Comparison of ENCODE assay signal across 19 mouse cellular contexts in genomic region chr2:113841656-113842437, GRCm38 (mm10).
"Had no signal": no experiment of that assay in that cellular context is flagged by ENCODE, and none has a peak within 500 bp of the region (broad histone marks: within the 10 kb centered on the region; RNA-seq: fewer than 3 reads in every experiment).

No protein-coding gene starts in this region.

- H3K9me3 ChIP-seq: midbrain, embryonic 10.5 days; midbrain, embryonic 13.5 days; neural tube, embryonic 13.5 days; neural tube, embryonic 15.5 days; stomach, embryonic 15.5 days had no signal

- H3K4me2 ChIP-seq: lung, embryonic 14.5 days; midbrain, embryonic 13.5 days; neural tube, embryonic 13.5 days; neural tube, embryonic 15.5 days; stomach, embryonic 15.5 days had no signal

- H3K4me1 ChIP-seq: neural tube, embryonic 15.5 days had no signal

- H3K36me3 ChIP-seq: neural tube, embryonic 15.5 days had no signal

- H3K27me3 ChIP-seq: midbrain, embryonic 13.5 days; neural tube, embryonic 13.5 days; neural tube, embryonic 15.5 days; stomach, embryonic 15.5 days had no signal

- H3K27ac ChIP-seq: liver, embryonic 14.5 days; midbrain, embryonic 10.5 days; midbrain, embryonic 13.5 days; neural tube, embryonic 13.5 days; neural tube, embryonic 15.5 days; stomach, embryonic 15.5 days had no signal

- H3K9ac ChIP-seq: liver, embryonic 14.5 days; lung, embryonic 14.5 days; midbrain, embryonic 13.5 days; neural tube, embryonic 13.5 days; neural tube, embryonic 15.5 days; stomach, embryonic 15.5 days had no signal

- H3K4me3 ChIP-seq: midbrain, embryonic 10.5 days; midbrain, embryonic 13.5 days; myocyte; neural tube, embryonic 13.5 days; neural tube, embryonic 15.5 days; stomach, embryonic 15.5 days had no signal

- ATAC-seq: midbrain, embryonic 13.5 days; midbrain, embryonic 16.5 days had no signal

- DNase-seq: lung, adult 18-20 months; lung, embryonic 14.5 days; lung, postnatal 10 days; lung, postnatal 4 days; retina, postnatal 1 day; right cerebral cortex, adult 18-20 months; right cerebral cortex, postnatal 25 days; right cerebral cortex, postnatal 4 days; thymus, adult 2 months; thymus, postnatal 25 days; thymus, postnatal 4 days had no signal
